Mouse (Mus musculus): ENCODE measurements at regions not wholly inside any gene's neighbourhood (a gene's known extent, or its start where the extent isn't known, plus 50 kb on each side); places are given as distances from the start of the nearest gene placed in this dataset.
"Not testable (repeated sequence)": the region's sequence is repeated elsewhere in the genome, so short reads cannot be mapped to it uniquely, and the experiment has no call there.

DNA sequence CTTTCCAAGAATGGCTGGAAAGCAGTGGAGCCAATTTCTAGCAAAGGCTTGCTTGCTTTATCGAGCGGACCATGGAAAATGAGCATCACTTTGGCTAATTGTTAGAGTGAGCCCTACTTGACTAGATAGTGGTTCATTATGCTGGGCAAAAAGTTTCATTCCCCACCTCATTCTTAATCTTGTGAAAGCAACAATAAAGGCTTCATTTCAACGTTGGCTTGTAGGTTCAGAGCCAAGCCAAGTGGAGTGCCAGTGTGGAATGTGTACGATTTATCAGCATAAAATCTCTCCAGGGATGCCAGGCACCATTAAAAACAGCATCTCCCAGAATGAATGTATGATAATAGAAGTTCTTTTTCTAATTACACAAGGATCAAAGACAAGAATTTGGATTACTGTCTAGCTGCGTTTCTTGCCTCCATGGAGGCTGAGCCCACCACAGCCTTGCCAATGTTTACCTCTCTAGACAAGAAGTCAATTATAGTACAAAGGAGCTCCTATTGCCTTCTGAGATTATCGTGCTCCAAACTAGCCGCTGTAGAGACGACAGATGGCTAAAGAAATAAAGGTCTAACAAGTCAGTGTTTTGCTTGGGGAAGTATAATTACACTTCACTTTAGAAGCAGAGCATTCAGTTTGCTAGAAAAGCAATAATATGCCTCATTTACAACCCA lies 404.9 kb upstream of the Npsr1 start:
- Histone ChIP-seq H3K4me3 (ENCODE audit: low read length) (no peak overlapping the region), H3K4me1 (replicated peaks; ENCODE audit: control insufficient read depth, insufficient read depth, low read length) (no peaks in the 10 kb centered on the region), H3K4me2 (ENCODE audit: low read depth, low read length) (no peak overlapping the region), H3K27me3 (ENCODE audit: control insufficient read depth, insufficient read depth, low read depth, low read length) (no peaks in the 10 kb centered on the region), H3K36me3 (ENCODE audit: control insufficient read depth, insufficient read depth, low read length) (no peaks in the 10 kb centered on the region), H3K9me3 (ENCODE audit: control insufficient read depth, low read length) (no peaks in the 10 kb centered on the region), H3K9ac (ENCODE audit: low read length) (no peak overlapping the region), H3K27ac (ENCODE audit: low read length) (no peak overlapping the region)
- ATAC-seq (ENCODE audit: low read depth), result no peak
- 58% methylated on average over 8 of the region's 8 CpGs for WGBS

DNA sequence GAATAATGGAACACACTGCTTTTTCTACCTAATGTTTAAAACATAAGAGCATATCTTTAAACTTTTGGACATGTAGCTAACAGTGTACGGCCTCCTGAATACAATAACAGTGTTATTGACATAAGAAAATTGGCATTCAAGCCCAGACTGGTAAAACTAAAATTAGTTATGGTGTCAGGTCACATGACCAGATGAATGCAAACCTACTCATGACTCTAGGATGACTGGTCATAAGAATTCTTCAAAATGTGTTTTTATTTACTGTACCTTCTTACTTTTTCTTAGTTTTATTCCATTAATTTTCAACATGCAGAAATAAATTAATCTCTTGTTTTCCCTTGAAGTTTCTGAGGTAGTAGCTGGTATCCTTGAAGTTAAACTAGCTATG lies 404.4 kb upstream of the Npsr1 start:
- ATAC-seq (ENCODE audit: low read depth), result no peak
- Histone ChIP-seq H3K4me1 (replicated peaks; ENCODE audit: control insufficient read depth, insufficient read depth, low read length) (no peaks in the 10 kb centered on the region), H3K36me3 (ENCODE audit: control insufficient read depth, insufficient read depth, low read length) (no peaks in the 10 kb centered on the region), H3K9ac (ENCODE audit: low read length) (no peak overlapping the region), H3K27ac (ENCODE audit: low read length) (no peak overlapping the region), H3K4me3 (ENCODE audit: low read length) (no peak overlapping the region), H3K9me3 (ENCODE audit: control insufficient read depth, low read length) (no peaks in the 10 kb centered on the region), H3K27me3 (ENCODE audit: control insufficient read depth, insufficient read depth, low read depth, low read length) (no peaks in the 10 kb centered on the region), H3K4me2 (ENCODE audit: low read depth, low read length) (no peak overlapping the region)
- 67% methylated on average over 1 of the region's 1 CpGs for WGBS

DNA sequence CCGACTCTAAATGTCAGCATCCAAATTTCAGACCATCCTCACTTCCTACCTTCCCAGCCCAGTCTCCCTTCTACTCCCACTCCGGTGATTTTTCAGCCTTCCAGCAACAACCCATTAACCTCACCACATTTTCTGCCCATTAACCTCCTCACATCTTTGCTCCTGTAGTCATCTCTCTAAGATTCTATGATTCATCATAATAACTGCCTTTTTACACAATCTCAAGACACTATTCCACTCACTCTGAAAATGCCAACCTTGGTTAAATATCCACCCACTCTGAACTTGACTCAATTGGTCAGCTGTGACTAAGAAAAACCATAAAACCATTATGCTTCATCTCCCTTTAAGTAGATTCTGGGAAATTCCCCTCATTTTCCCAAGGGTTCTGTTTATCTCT lies 403.3 kb upstream of the Npsr1 start:
- Histone ChIP-seq H3K4me1 (replicated peaks; ENCODE audit: control insufficient read depth, insufficient read depth, low read length) (no peaks in the 10 kb centered on the region), H3K4me2 (ENCODE audit: low read depth, low read length) (no peak overlapping the region), H3K27ac (ENCODE audit: low read length) (no peak overlapping the region), H3K9ac (ENCODE audit: low read length) (no peak overlapping the region), H3K36me3 (ENCODE audit: control insufficient read depth, insufficient read depth, low read length) (no peaks in the 10 kb centered on the region), H3K9me3 (ENCODE audit: control insufficient read depth, low read length) (no peaks in the 10 kb centered on the region), H3K4me3 (ENCODE audit: low read length) (no peak overlapping the region), H3K27me3 (ENCODE audit: control insufficient read depth, insufficient read depth, low read depth, low read length) (no peaks in the 10 kb centered on the region)
- ATAC-seq (ENCODE audit: low read depth), result no peak
- WGBS, result 84% methylated on average over 2 of the region's 2 CpGs

DNA sequence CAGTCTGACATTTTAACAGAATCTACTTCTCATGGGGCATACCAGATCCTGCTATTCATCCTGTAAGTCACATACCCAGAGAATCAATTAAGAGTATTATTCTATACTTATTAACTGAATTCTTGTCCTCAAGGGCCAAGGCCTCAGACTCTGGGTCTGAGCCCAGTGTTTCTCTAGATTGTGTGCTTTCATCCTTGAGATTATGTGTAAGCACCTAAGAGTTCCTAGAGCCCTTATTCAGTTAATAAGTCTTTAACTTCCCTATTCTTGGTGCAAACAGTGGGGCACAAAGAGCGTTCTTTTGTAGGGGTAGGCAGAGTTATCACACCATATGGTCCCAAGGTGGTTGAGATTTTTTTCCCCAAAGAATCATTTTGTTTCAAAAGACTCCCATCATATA lies 397.2 kb upstream of the Npsr1 start:
- no peaks in the 10 kb centered on the region for H3K9me3 ChIP-seq (ENCODE audit: control insufficient read depth, low read length)
- H3K36me3 ChIP-seq (ENCODE audit: control insufficient read depth, insufficient read depth, low read length), result no peaks in the 10 kb centered on the region
- peak; percentile 86 for ATAC-seq (ENCODE audit: low read depth)
- WGBS, result 44% methylated on average over 1 of the region's 1 CpGs
- no peak overlapping the region for H3K4me3 ChIP-seq (ENCODE audit: low read length)
- no peak overlapping the region for H3K4me2 ChIP-seq (ENCODE audit: low read depth, low read length)
- no peaks in the 10 kb centered on the region for H3K4me1 ChIP-seq (replicated peaks; ENCODE audit: control insufficient read depth, insufficient read depth, low read length)
- peak overlapping the region; percentile 59 for H3K27ac ChIP-seq (ENCODE audit: low read length)
- no peaks in the 10 kb centered on the region for H3K27me3 ChIP-seq (ENCODE audit: control insufficient read depth, insufficient read depth, low read depth, low read length)
- H3K9ac ChIP-seq (ENCODE audit: low read length), result no peak overlapping the region

DNA sequence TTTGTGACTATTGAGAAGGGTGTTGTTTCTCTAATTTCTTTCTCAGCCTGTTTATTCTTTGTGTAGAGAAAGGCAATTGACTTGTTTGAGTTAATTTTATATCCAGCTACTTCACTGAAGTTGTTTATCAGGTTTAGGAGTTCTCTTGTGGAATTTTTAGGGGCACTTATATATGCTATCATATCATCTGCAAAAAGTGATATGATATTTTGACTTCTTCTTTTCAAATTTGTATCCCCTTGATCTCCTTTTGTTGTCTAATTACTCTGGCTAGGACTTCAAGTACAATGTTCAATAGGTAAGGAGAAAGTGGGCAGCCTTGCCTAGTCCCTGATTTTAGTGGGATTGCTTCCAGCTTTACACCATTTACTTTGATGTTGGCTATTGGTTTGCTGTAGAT lies 380.2 kb upstream of the Npsr1 start:
- ATAC-seq (ENCODE audit: low read depth); H3K4me3 ChIP-seq (ENCODE audit: low read length); H3K9me3 ChIP-seq (ENCODE audit: control insufficient read depth, low read length); H3K4me1 ChIP-seq (replicated peaks; ENCODE audit: control insufficient read depth, insufficient read depth, low read length); H3K9ac ChIP-seq (ENCODE audit: low read length); H3K27ac ChIP-seq (ENCODE audit: low read length); H3K27me3 ChIP-seq (ENCODE audit: control insufficient read depth, insufficient read depth, low read depth, low read length); H3K4me2 ChIP-seq (ENCODE audit: low read depth, low read length); H3K36me3 ChIP-seq (ENCODE audit: control insufficient read depth, insufficient read depth, low read length): not testable (repeated sequence)

DNA sequence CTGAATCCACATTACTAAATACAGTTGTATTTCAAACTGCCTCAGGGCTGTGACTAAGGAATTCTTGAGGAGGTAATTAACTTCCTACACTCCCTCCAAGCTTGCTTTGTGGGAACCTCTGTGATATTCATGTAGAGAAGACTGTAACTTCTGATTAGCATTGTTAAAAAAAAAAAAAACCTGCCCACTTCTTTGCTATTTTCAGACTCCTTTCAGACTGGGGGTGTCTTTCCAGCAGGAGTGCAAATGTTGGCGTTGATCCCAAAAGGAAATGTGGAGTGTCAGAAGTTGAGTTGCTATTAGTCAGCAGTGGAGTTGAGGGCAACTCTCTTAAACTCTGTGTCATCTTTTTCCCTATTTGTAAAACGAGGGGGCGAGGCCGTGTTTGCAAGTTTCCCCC lies 369.0 kb upstream of the Npsr1 start:
- no peaks in the 10 kb centered on the region for H3K36me3 ChIP-seq (ENCODE audit: control insufficient read depth, insufficient read depth, low read length)
- no peak overlapping the region for H3K27ac ChIP-seq (ENCODE audit: low read length)
- no peak overlapping the region for H3K9ac ChIP-seq (ENCODE audit: low read length)
- no peaks in the 10 kb centered on the region for H3K9me3 ChIP-seq (ENCODE audit: control insufficient read depth, low read length)
- H3K4me1 ChIP-seq (replicated peaks; ENCODE audit: control insufficient read depth, insufficient read depth, low read length), result no peaks in the 10 kb centered on the region
- WGBS, result 65% methylated on average over 4 of the region's 4 CpGs
- H3K4me3 ChIP-seq (ENCODE audit: low read length), result no peak overlapping the region
- ATAC-seq (ENCODE audit: low read depth), result no peak
- H3K4me2 ChIP-seq (ENCODE audit: low read depth, low read length), result no peak overlapping the region
- no peaks in the 10 kb centered on the region for H3K27me3 ChIP-seq (ENCODE audit: control insufficient read depth, insufficient read depth, low read depth, low read length)

DNA sequence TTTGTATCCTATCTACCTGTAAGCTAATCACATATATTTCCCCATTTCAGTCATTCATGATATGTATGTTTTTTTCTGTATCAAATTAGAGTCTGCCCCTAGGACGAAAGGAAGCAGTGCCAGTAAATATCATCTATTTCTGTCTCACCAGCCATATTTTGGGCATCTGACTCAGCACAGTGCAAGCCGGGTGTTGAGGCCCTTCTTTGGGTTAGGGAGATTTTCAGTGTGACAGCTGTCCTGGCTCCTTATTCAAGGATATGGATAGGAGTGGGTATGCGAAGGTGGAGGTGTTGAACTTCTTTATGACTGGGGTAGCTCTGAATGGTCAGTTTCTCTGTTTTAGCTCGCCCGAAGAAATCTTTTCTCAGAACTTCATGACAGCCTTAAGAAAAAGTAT lies 345.3 kb upstream of the Npsr1 start:
- Histone ChIP-seq H3K9me3 (ENCODE audit: control insufficient read depth, low read length) (no peaks in the 10 kb centered on the region), H3K4me1 (replicated peaks; ENCODE audit: control insufficient read depth, insufficient read depth, low read length) (no peaks in the 10 kb centered on the region), H3K27ac (ENCODE audit: low read length) (no peak overlapping the region), H3K4me2 (ENCODE audit: low read depth, low read length) (no peak overlapping the region), H3K4me3 (ENCODE audit: low read length) (no peak overlapping the region), H3K36me3 (ENCODE audit: control insufficient read depth, insufficient read depth, low read length) (no peaks in the 10 kb centered on the region), H3K9ac (ENCODE audit: low read length) (no peak overlapping the region), H3K27me3 (ENCODE audit: control insufficient read depth, insufficient read depth, low read depth, low read length) (no peaks in the 10 kb centered on the region)
- 85% methylated on average over 5 of the region's 5 CpGs for WGBS
- ATAC-seq (ENCODE audit: low read depth), result no peak

DNA sequence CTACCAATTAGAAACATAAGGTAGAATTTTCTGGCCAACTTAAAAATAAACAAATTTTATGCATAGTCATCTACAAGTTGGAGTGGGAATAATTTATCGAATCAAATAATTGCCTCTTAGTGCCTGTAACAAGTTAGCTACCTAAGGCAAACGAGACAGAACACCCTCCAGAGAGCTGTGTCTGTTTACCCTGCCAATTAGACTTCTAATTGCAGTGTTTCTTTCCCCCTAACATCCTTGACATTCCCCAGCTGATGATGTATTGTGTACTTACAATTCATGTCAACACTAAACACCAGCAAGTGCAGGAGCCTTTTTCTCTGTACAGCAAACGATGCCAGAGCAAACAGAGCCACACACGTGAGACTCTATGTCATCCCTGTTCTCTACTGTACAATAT lies 311.1 kb upstream of the Npsr1 start:
- Histone ChIP-seq H3K9ac (ENCODE audit: low read length) (no peak overlapping the region), H3K27ac (ENCODE audit: low read length) (no peak overlapping the region), H3K4me2 (ENCODE audit: low read depth, low read length) (no peak overlapping the region), H3K36me3 (ENCODE audit: control insufficient read depth, insufficient read depth, low read length) (no peaks in the 10 kb centered on the region), H3K27me3 (ENCODE audit: control insufficient read depth, insufficient read depth, low read depth, low read length) (no peaks in the 10 kb centered on the region), H3K4me3 (ENCODE audit: low read length) (no peak overlapping the region), H3K9me3 (ENCODE audit: control insufficient read depth, low read length) (no peaks in the 10 kb centered on the region), H3K4me1 (replicated peaks; ENCODE audit: control insufficient read depth, insufficient read depth, low read length) (no peaks in the 10 kb centered on the region)
- 30% methylated on average over 4 of the region's 4 CpGs for WGBS
- no peak for ATAC-seq (ENCODE audit: low read depth)

All from lung, embryonic 16.5 days (tissue).